Mouse (Mus musculus) C2C12 (cell line): ENCODE data around the gene Zbtb16. TPM values are rescaled to one million over a fixed set of nuclear protein-coding genes. Genes with fewer than 3 reads are reported as not detected.

Source experiments
- H3K27me3 ChIP-seq: one replicate; pipeline ENCODE4 v1.6.1; 2011; ENCODE audit not compliant: control insufficient read depth, insufficient read depth, insufficient read length
- H3K36me3 ChIP-seq: one replicate; pipeline ENCODE4 v1.6.1; 2011; ENCODE audit not compliant: control insufficient read depth, insufficient read depth
- H3K4me3 ChIP-seq: one replicate; pipeline ENCODE4 v1.5.1; 2011; ENCODE audit warnings: mild to moderate bottlenecking, control low read depth; ENCODE audit not compliant: poor library complexity, insufficient read depth, severe bottlenecking
- H3K79me2 ChIP-seq: one replicate; pipeline ENCODE4 v1.6.1; 2011; ENCODE audit not compliant: control insufficient read depth, insufficient read depth
- H3K79me3 ChIP-seq: one replicate; pipeline ENCODE4 v1.6.1; 2011; ENCODE audit warnings: low read depth, control low read depth
- H3ac ChIP-seq: one replicate; pipeline ENCODE3; 2011; ENCODE audit warnings: low read depth; ENCODE audit not compliant: control insufficient read depth, insufficient read length
- CEBPB ChIP-seq: IDR thresholded peaks from one replicate; pipeline ENCODE4 v1.6.1; 2011; ENCODE audit warnings: low read depth, mild to moderate bottlenecking, control low read depth, moderate library complexity
- CTCF ChIP-seq: IDR thresholded peaks from one replicate; pipeline ENCODE4 v1.5.1; 2011; ENCODE audit not compliant: control insufficient read depth, insufficient read depth, insufficient read length
- FOSL1 ChIP-seq: IDR thresholded peaks from one replicate; pipeline ENCODE4 v1.8.0; 2011; ENCODE audit warnings: mild to moderate bottlenecking, low read length; ENCODE audit not compliant: poor library complexity, insufficient read depth, severe bottlenecking
- MAX ChIP-seq: IDR thresholded peaks from one replicate; pipeline ENCODE4 v1.6.1; 2011; ENCODE audit warnings: mild to moderate bottlenecking, control low read depth
- MYOD1 ChIP-seq: IDR thresholded peaks from one replicate; pipeline ENCODE4 v1.6.1; 2011; ENCODE audit warnings: low read depth; ENCODE audit not compliant: control insufficient read depth, insufficient read length
- MYOG ChIP-seq: IDR thresholded peaks from one replicate; pipeline ENCODE4 v1.6.1; 2011; ENCODE audit not compliant: control insufficient read depth, insufficient read length; ENCODE audit errors: extremely low read depth
- USF1 ChIP-seq: IDR thresholded peaks from one replicate; pipeline ENCODE4 v1.6.1; 2011; ENCODE audit warnings: low read depth, mild to moderate bottlenecking, control low read depth, moderate library complexity
- polyA plus RNA-seq: library from polyadenylated mRNA; unstranded; fragments of >200 nt; fragmentation: generic; extraction: Trizol; gene quantifications from one replicate; pipeline ENCODE4 v1.2.1, GENCODE M21; 2012; ENCODE audit warnings: missing spikeins

The Zbtb16 gene
- polyA plus RNA-seq, 1 experiment = not detected

GRCm38 (mm10) chr9:48744916-48745315, 91.1 kb downstream of the Zbtb16 start:
- no peaks in the 10 kb centered on the region for H3K36me3 ChIP-seq
- no peaks in the 10 kb centered on the region for H3K79me3 ChIP-seq
- no peak for TF ChIP-seq MYOG
- TF ChIP-seq MAX = no peak
- no peak for TF ChIP-seq FOSL1
- TF ChIP-seq USF1 = no peak
- TF ChIP-seq CTCF = no peak
- no peak for TF ChIP-seq MYOD1
- no peak for TF ChIP-seq CEBPB
- H3K27me3 ChIP-seq = peaks cover 14% of the 10 kb centered on the region
- no peak overlapping the region for H3K4me3 ChIP-seq
- H3K79me2 ChIP-seq = no peaks in the 10 kb centered on the region
- no peak overlapping the region for H3ac ChIP-seq

GRCm38 (mm10) chr9:48744451-48744850, 91.6 kb downstream of the Zbtb16 start:
- Histone ChIP-seq H3K27me3 (peaks cover 14% of the 10 kb centered on the region), H3K4me3 (no peak overlapping the region), H3K79me2 (no peaks in the 10 kb centered on the region), H3K36me3 (no peaks in the 10 kb centered on the region), H3ac (no peak overlapping the region), H3K79me3 (no peaks in the 10 kb centered on the region)
- no peak for TF ChIP-seq USF1
- TF ChIP-seq MYOD1 = no peak
- no peak for TF ChIP-seq CTCF
- no peak for TF ChIP-seq MAX
- TF ChIP-seq FOSL1 = no peak
- no peak for TF ChIP-seq CEBPB
- no peak for TF ChIP-seq MYOG

- Histone ChIP-seq H3K4me3 (no peak overlapping the region), H3K27me3 (peaks cover 14% of the 10 kb centered on the region), H3K36me3 (no peaks in the 10 kb centered on the region), H3K79me2 (no peaks in the 10 kb centered on the region), H3ac (no peak overlapping the region), H3K79me3 (no peaks in the 10 kb centered on the region)
- TF ChIP-seq MAX (no peak), MYOD1 (no peak), USF1 (no peak), CTCF (no peak), MYOG (no peak), FOSL1 (no peak), CEBPB (no peak)
These were observed 92.4 kb downstream of the Zbtb16 start for GRCm38 (mm10) chr9:48743338-48744285.

GRCm38 (mm10) chr9:48742150-48742549, 93.9 kb downstream of the Zbtb16 start:
- Histone ChIP-seq H3K27me3 (peaks cover 14% of the 10 kb centered on the region), H3ac (no peak overlapping the region), H3K79me3 (no peaks in the 10 kb centered on the region), H3K79me2 (no peaks in the 10 kb centered on the region), H3K4me3 (no peak overlapping the region), H3K36me3 (no peaks in the 10 kb centered on the region)
- no peak for TF ChIP-seq CTCF
- no peak for TF ChIP-seq MYOD1
- no peak for TF ChIP-seq MYOG
- no peak for TF ChIP-seq MAX
- TF ChIP-seq CEBPB = no peak
- TF ChIP-seq USF1 = no peak
- TF ChIP-seq FOSL1 = no peak

GRCm38 (mm10) chr9:48741433-48742077, 94.5 kb downstream of the Zbtb16 start:
- Histone ChIP-seq H3K36me3 (no peaks in the 10 kb centered on the region), H3K79me3 (no peaks in the 10 kb centered on the region), H3K4me3 (no peak overlapping the region), H3K79me2 (no peaks in the 10 kb centered on the region), H3K27me3 (peaks cover 14% of the 10 kb centered on the region), H3ac (no peak overlapping the region)
- no peak for TF ChIP-seq MAX
